Mouse (Mus musculus) stomach, embryonic 14.5 days (tissue): ENCODE results near the gene Usp45. TPM values are rescaled to one million over a fixed set of nuclear protein-coding genes. Genes with fewer than 3 reads are reported as not detected.

Experiments used
- ATAC-seq: fragments of 200-750 bp; cut with Nextera tagmentation; 2 replicates; pipeline ENCODE4 v1.8.0; 2017; ENCODE audit warnings: low read depth, moderate TSS enrichment; ENCODE audit not compliant: insufficient number of reproducible peaks, insufficient read depth, low FRiP score
- H3K27ac ChIP-seq: fragments of 300-500 bp; sonication (generic); 2 replicates; pipeline ENCODE4 v1.5.1; 2014; ENCODE audit warnings: mild to moderate bottlenecking, low read length, moderate library complexity, mixed read lengths
- H3K27me3 ChIP-seq: fragments of 300-500 bp; sonication (generic); 2 replicates; pipeline ENCODE4 v1.6.1; 2014; ENCODE audit warnings: low read length, control low read depth, mixed read lengths; ENCODE audit not compliant: control insufficient read depth, insufficient read depth
- H3K36me3 ChIP-seq: fragments of 300-500 bp; sonication (generic); 2 replicates; pipeline ENCODE4 v1.6.1; 2014; ENCODE audit warnings: mild to moderate bottlenecking, control low read depth, low read length, moderate library complexity, mixed read lengths; ENCODE audit not compliant: control insufficient read depth, insufficient read depth
- H3K4me1 ChIP-seq: fragments of 300-500 bp; sonication (generic); 2 replicates; pipeline ENCODE4 v1.6.1; 2014; ENCODE audit warnings: low read length, control low read depth, mixed read lengths; ENCODE audit not compliant: control insufficient read depth, insufficient read depth
- H3K4me2 ChIP-seq: fragments of 300-500 bp; sonication (generic); replicated peaks from 2 replicates; pipeline ENCODE4 v1.6.1; 2014; ENCODE audit warnings: low read depth, low read length, control low read depth
- H3K4me3 ChIP-seq: fragments of 300-500 bp; sonication (generic); 2 replicates; pipeline ENCODE4 v1.5.1; 2014; ENCODE audit warnings: low read depth, low read length, control low read depth
- H3K9ac ChIP-seq: fragments of 300-500 bp; sonication (generic); replicated peaks from 2 replicates; pipeline ENCODE4 v1.6.1; 2014; ENCODE audit warnings: low read depth, mild to moderate bottlenecking, control low read depth, low read length, moderate library complexity, mixed read lengths
- H3K9me3 ChIP-seq: fragments of 300-500 bp; sonication (generic); 2 replicates; pipeline ENCODE4 v1.6.1; 2016; ENCODE audit warnings: low read depth, low read length, control low read depth; ENCODE audit not compliant: control insufficient read depth
- WGBS: fragments of 180-500 bp; shearing (Covaris S2); extraction: QIAGEN DNeasy Blood & Tissue Kit; methylation state at CpG from one replicate; pipeline ENCODE4 v1.1.7; 2014; 5-methylcytosine and 5-hydroxymethylcytosine counted together
- polyA plus RNA-seq: library from polyadenylated mRNA; unstranded; fragments of >200 nt; fragmentation: Nextera tagmentation; extraction: Ambion mirVana; gene quantifications from 2 replicates; pipeline ENCODE4 v1.2.1, GENCODE M21; 2014

Usp45 gene
- polyA plus RNA-seq, 1 experiment from 2014 or later: 13.2 TPM

- peaks cover 5% of the 10 kb centered on the region; the same call in 1 of the 2 replicates for H3K4me1 ChIP-seq
- H3K9me3 ChIP-seq: no peaks in the 10 kb centered on the region
- H3K4me2 ChIP-seq: peak overlapping the region; percentile 44
- no peak overlapping the region for H3K27ac ChIP-seq
- no peaks in the 10 kb centered on the region for H3K27me3 ChIP-seq
- ATAC-seq: no peak
- H3K9ac ChIP-seq: no peak overlapping the region
- 22% methylated on average over 6 of the region's 6 CpGs for WGBS
- H3K36me3 ChIP-seq: peaks cover 18% of the 10 kb centered on the region
- peak overlapping the region; percentile 73; the same call in 1 of the 2 replicates for H3K4me3 ChIP-seq
Observed at GRCm38 (mm10) chr4:21878776-21879175, 111.8 kb downstream of the Usp45 start.

GRCm38 (mm10) chr4:21879565-21880220 lies 112.7 kb downstream of the Usp45 start, which contains the start of gene Coq3:
Gene Coq3 (plus strand): TSS chr4:21879673.
- Histone ChIP-seq H3K27ac (peak within 1 kb of the TSS; percentile 95), H3K4me2 (peak within 1 kb of the TSS; percentile 44), H3K9ac (peak within 1 kb of the TSS; percentile 55), H3K27me3 (no peaks in the 10 kb centered on the region), H3K9me3 (no peaks in the 10 kb centered on the region), H3K4me1 (peaks cover 5% of the 10 kb centered on the region; the same call in 1 of the 2 replicates), H3K4me3 (peak within 1 kb of the TSS; percentile 73), H3K36me3 (peaks cover 10% of the 10 kb centered on the region)
- ATAC-seq: peak; percentile 92
- 0% methylated on average over 51 of the region's 51 CpGs for WGBS

DNA sequence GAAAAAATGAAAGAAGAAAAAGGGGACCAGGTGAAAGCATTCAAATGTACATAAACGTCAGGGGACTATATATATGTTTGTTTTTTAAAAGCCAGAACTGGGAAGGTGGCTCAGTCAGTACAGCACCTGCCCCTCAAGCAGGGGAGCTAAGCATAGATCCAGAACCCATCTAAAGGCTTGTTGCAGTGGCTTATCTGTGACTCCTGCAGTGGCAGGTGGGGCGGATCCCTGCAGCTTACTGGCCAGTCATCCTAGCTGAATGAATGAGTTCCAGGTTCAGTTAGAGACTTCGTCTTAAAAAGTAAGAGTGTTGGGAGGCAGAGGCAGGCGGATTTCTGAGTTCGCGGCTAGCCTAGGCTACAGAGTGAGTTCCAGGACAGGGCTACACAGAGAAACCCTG lies 115.8 kb downstream of the Usp45 start:
- no peaks in the 10 kb centered on the region for H3K36me3 ChIP-seq
- H3K4me1 ChIP-seq: peaks cover 5% of the 10 kb centered on the region; the same call in 1 of the 2 replicates
- H3K27me3 ChIP-seq: no peaks in the 10 kb centered on the region
- no peak overlapping the region for H3K27ac ChIP-seq
- no peak for ATAC-seq
- no peak overlapping the region for H3K4me2 ChIP-seq
- no peak overlapping the region for H3K4me3 ChIP-seq
- no peak overlapping the region for H3K9ac ChIP-seq
- 88% methylated on average over 6 of the region's 6 CpGs for WGBS
- no peaks in the 10 kb centered on the region for H3K9me3 ChIP-seq

DNA sequence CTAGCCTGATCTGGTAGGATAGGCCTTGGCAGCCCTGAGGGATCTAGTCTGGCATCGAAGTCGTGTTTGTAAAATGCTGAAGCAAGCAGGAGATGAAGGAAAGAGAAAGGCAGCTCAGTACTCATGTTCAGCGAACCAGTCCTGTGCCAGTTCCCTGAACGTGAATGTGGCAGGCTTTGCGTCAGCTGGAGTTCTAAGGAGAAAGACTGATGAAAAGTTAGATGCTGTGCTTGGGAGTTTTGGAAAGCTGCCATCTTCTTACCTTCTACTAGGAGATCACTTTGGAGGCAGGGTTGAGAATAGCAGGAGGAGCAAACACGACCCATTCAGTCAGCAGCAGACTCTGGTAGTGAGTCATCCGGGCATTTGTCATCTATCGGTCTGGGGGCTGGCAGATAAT lies 118.9 kb downstream of the Usp45 start:
- H3K4me2 ChIP-seq: no peak overlapping the region
- no peaks in the 10 kb centered on the region for H3K36me3 ChIP-seq
- no peak overlapping the region for H3K27ac ChIP-seq
- 78% methylated on average over 8 of the region's 8 CpGs for WGBS
- no peaks in the 10 kb centered on the region for H3K27me3 ChIP-seq
- ATAC-seq: no peak
- no peak overlapping the region for H3K9ac ChIP-seq
- no peak overlapping the region for H3K4me3 ChIP-seq
- H3K4me1 ChIP-seq: no peaks in the 10 kb centered on the region
- no peaks in the 10 kb centered on the region for H3K9me3 ChIP-seq

Other genes starting within 250 kb of the Usp45 start
- not detected in 2 replicates for gene Prdm13, start 81.2 kb upstream of the Usp45 start, polyA plus RNA-seq
- 46.7 and 49.7 TPM in 2 replicates for gene Ccnc, start 39.5 kb upstream of the Usp45 start, polyA plus RNA-seq
- gene Tstd3, start 56 bp downstream of the Usp45 start, polyA plus RNA-seq: 15.6 and 17.8 TPM in 2 replicates
- gene Pnisr, start 80.4 kb downstream of the Usp45 start, polyA plus RNA-seq: 206 and 216 TPM in 2 replicates
- gene Coq3, start 112.5 kb downstream of the Usp45 start, polyA plus RNA-seq: 13.1 and 13.3 TPM in 2 replicates
- gene Faxc, start 164.2 kb downstream of the Usp45 start, polyA plus RNA-seq: 6.6 and 9.1 TPM in 2 replicates